Mouse (Mus musculus) liver, postnatal 0 days (tissue): ENCODE data around the gene Chst4.

Experiments used
- CTCF ChIP-seq: sonication (generic); IDR thresholded peaks from 2 replicates; pipeline ENCODE4 v1.5.1; 2016; ENCODE audit warnings: antibody characterized with exemption, low read depth
- EP300 ChIP-seq: IDR thresholded peaks from 2 replicates; pipeline ENCODE4 v1.6.1; 2016; ENCODE audit warnings: antibody characterized with exemption, low read depth, mild to moderate bottlenecking

- TF ChIP-seq CTCF (no peak), EP300 (no peak)
These were observed 11.7 kb upstream of the Chst4 start for GRCm38 (mm10) chr8:110051208-110051607.
